In genomic region chr2:173994301-173995073, GRCm38 (mm10) we compare ENCODE assay signal across 11 mouse cellular contexts.
A peak's percentile ranks its signal among the peaks of the same experiment; 100 is the strongest.
DNase-seq lines count a peak whose midpoint lies in the region; ATAC-seq and TF ChIP-seq lines count a peak whose summit lies in the region.
"Had no signal": no experiment of that assay in that cellular context is flagged by ENCODE, and none has a peak within 500 bp of the region (broad histone marks: within the 10 kb centered on the region; RNA-seq: fewer than 3 reads in every experiment).

No protein-coding gene starts in this region.

- no peak for TF ChIP-seq EP300 in heart, adult 2 months (IDR thresholded peaks at IDR 0.05; ENCODE audit: insufficient read depth, low read depth, low read length)

- no peaks in the 10 kb centered on the region for H3K9me3 ChIP-seq in heart, embryonic 10.5 days
- no peaks in the 10 kb centered on the region for H3K9me3 ChIP-seq in hindbrain, embryonic 11.5 days (ENCODE audit: control insufficient read depth, low read length)
- no peaks in the 10 kb centered on the region for H3K9me3 ChIP-seq in neural tube, embryonic 12.5 days
- H3K9me3 ChIP-seq: heart, embryonic 15.5 days had no signal

- ATAC-seq in hindbrain, embryonic 11.5 days (ENCODE audit: low FRiP score) = peak; percentile 60; the same call in 1 of the 2 replicates
- ATAC-seq in neural tube, embryonic 12.5 days (ENCODE audit: low FRiP score, low read depth) = no peak
- ATAC-seq in inflammation-experienced regulatory T-cells, adult 6 months = no peak

- no peak overlapping the region for H3K4me3 ChIP-seq in heart, embryonic 10.5 days
- H3K4me3 ChIP-seq in heart, adult 2 months = no peak overlapping the region
- no peak overlapping the region for H3K4me3 ChIP-seq in hindbrain, embryonic 11.5 days (ENCODE audit: low read depth, low read length)
- no peak overlapping the region for H3K4me3 ChIP-seq in neural tube, embryonic 12.5 days
- H3K4me3 ChIP-seq: heart, embryonic 15.5 days had no signal

- intact Hi-C loops in heart, adult 2 months (cut with DNase I) = no loop called here

- H3K27ac ChIP-seq in heart, embryonic 10.5 days = peak overlapping the region; percentile 31
- H3K27ac ChIP-seq in heart, adult 2 months = no peak overlapping the region
- H3K27ac ChIP-seq in hindbrain, embryonic 11.5 days (ENCODE audit: low read depth, low read length) = peak overlapping the region; percentile 67
- H3K27ac ChIP-seq in neural tube, embryonic 12.5 days = peak overlapping the region; percentile 6; the same call in 1 of the 2 replicates
- H3K27ac ChIP-seq: heart, embryonic 15.5 days; macrophage had no signal

- no peak for DNase-seq in heart, embryonic 10.5 days (ENCODE audit: low spot score)
- DNase-seq in heart, adult 2 months = no peak
- peak; percentile 52 for DNase-seq in hindbrain, embryonic 11.5 days (ENCODE audit: low spot score)
- peak; percentile 19 to 64 for DNase-seq in kidney, postnatal 25 days
- DNase-seq in layer of hippocampus, postnatal 36 days = no peak
- no peak for DNase-seq in cerebellum, postnatal 25 days

- no peak overlapping the region for H3K4me2 ChIP-seq in hindbrain, embryonic 11.5 days (replicated peaks; ENCODE audit: low read depth, low read length)
- no peak overlapping the region for H3K4me2 ChIP-seq in neural tube, embryonic 12.5 days (replicated peaks)
- H3K4me2 ChIP-seq: heart, embryonic 15.5 days had no signal

- TF ChIP-seq CTCF in heart, adult 2 months (IDR thresholded peaks at IDR 0.05) = no peak

- WGBS in heart, embryonic 10.5 days = 51% methylated on average over 13 of the region's 13 CpGs
- 63% methylated on average over 13 of the region's 13 CpGs for WGBS in heart, adult 2 months
- 45% methylated on average over 13 of the region's 13 CpGs for WGBS in hindbrain, embryonic 11.5 days
- WGBS in neural tube, embryonic 12.5 days = 31% methylated on average over 13 of the region's 13 CpGs

- H3K27me3 ChIP-seq in heart, embryonic 10.5 days (ENCODE audit: insufficient read depth, poor library complexity, severe bottlenecking) = no peaks in the 10 kb centered on the region
- H3K27me3 ChIP-seq in heart, adult 2 months (ENCODE audit: control insufficient read depth, insufficient read depth, low read length) = no peaks in the 10 kb centered on the region
- H3K27me3 ChIP-seq in hindbrain, embryonic 11.5 days (ENCODE audit: control insufficient read depth, insufficient read depth, low read length) = no peaks in the 10 kb centered on the region
- no peaks in the 10 kb centered on the region for H3K27me3 ChIP-seq in neural tube, embryonic 12.5 days (replicated peaks)
- H3K27me3 ChIP-seq: heart, embryonic 15.5 days; Patski had no signal

- H3K79me2 ChIP-seq in heart, adult 2 months (replicated peaks; ENCODE audit: control insufficient read depth, insufficient read depth, low read length) = no peaks in the 10 kb centered on the region

- no peak overlapping the region for H3K9ac ChIP-seq in heart, adult 2 months (ENCODE audit: low read depth, low read length)
- no peak overlapping the region for H3K9ac ChIP-seq in hindbrain, embryonic 11.5 days (ENCODE audit: low read depth, low read length)
- H3K9ac ChIP-seq in neural tube, embryonic 12.5 days = no peak overlapping the region
- H3K9ac ChIP-seq: heart, embryonic 15.5 days had no signal

- H3K4me1 ChIP-seq in heart, embryonic 10.5 days = peaks cover 31% of the 10 kb centered on the region
- no peaks in the 10 kb centered on the region for H3K4me1 ChIP-seq in heart, adult 2 months (ENCODE audit: control insufficient read depth, insufficient read depth, low read length)
- peaks cover 2% of the 10 kb centered on the region; the same call in 1 of the 2 replicates for H3K4me1 ChIP-seq in hindbrain, embryonic 11.5 days (replicated peaks; ENCODE audit: control insufficient read depth, insufficient read depth, low read length)
- peaks cover 26% of the 10 kb centered on the region for H3K4me1 ChIP-seq in neural tube, embryonic 12.5 days

- H3K36me3 ChIP-seq in heart, embryonic 10.5 days = no peaks in the 10 kb centered on the region
- H3K36me3 ChIP-seq in heart, adult 2 months (ENCODE audit: control insufficient read depth, insufficient read depth, low read length) = no peaks in the 10 kb centered on the region
- no peaks in the 10 kb centered on the region for H3K36me3 ChIP-seq in hindbrain, embryonic 11.5 days (ENCODE audit: control insufficient read depth, insufficient read depth, low read length)
- no peaks in the 10 kb centered on the region for H3K36me3 ChIP-seq in neural tube, embryonic 12.5 days
- H3K36me3 ChIP-seq: heart, embryonic 15.5 days had no signal

- TF ChIP-seq POLR2A in heart, adult 2 months (IDR thresholded peaks at IDR 0.05; ENCODE audit: insufficient read depth, low read depth, low read length) = no peak

Comparison
In these comparisons a context has a peak if more than half of its experiments do, and no peak if none do; other contexts are left out.
1. DNase-seq: peak in hindbrain, embryonic 11.5 days (single experiment) and kidney, postnatal 25 days (2 of 2); none in heart, embryonic 10.5 days (single experiment), heart, adult 2 months (0 of 2), layer of hippocampus, postnatal 36 days (0 of 2) and cerebellum, postnatal 25 days (0 of 2).